Mouse (Mus musculus): ENCODE results near the gene Hivep3.

DNA sequence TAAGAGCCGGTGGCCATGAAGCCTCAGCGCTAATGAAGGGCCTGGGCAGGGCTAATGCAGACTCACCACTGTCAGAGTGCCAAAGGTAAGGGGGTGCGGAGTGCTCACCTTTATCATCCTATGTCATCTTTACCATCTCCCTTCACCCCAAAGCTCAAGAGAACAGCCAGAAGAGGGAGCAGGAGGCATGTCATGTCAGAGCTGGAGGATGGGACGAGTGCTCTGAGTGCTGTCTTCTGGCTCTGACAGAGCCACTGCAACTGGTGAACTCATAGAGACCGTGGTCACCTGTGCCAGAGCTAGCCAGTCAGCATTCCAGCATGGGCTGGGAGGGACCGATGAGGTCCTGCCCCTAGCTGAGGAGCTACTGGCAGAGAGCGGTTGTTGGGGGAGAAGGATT, 27.2 kb downstream of the Hivep3 start:
- TF ChIP-seq MAX (IDR thresholded peaks at IDR 0.05) (no peak), CTCF (IDR thresholded peaks at IDR 0.05; ENCODE audit: control insufficient read depth, insufficient read depth, insufficient read length) (no peak)
